Mouse (Mus musculus) bone marrow macrophage, adult 2 months (primary cell): ENCODE data around the gene Zdhhc5.

Experiments used
- CTCF ChIP-seq: IDR thresholded peaks from 2 replicates; pipeline ENCODE4 v1.5.1; 2012; ENCODE audit warnings: low read depth, mild to moderate bottlenecking, low read length, moderate library complexity
- POLR2A ChIP-seq: IDR thresholded peaks from 2 replicates; pipeline ENCODE4 v1.6.1; 2012; ENCODE audit warnings: mild to moderate bottlenecking, low read depth, low read length, borderline replicate concordance

DNA sequence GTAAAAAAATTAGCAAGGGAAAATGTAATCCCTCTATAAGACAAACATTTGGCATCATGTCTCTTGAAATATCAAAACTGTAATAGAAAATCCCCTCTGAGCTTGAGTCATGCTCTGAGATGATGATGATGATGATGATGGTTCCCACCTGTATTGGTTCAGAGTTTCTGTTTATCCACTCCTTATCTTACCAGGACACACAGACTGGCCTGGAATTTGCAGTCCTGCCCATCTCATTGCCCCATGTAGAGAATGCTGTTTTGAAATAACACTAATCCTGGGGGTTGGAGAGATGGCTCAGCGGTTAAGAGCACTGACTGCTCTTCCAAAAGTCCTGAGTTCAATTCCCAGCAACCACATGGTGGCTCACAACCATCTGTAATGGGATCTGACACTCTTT, 17.4 kb upstream of the Zdhhc5 start:
- no peak for TF ChIP-seq CTCF
- TF ChIP-seq POLR2A = no peak
